Mouse (Mus musculus) lung, adult 18-20 months (tissue): ENCODE results near the gene Ifna5.
"Not testable (repeated sequence)": the region's sequence is repeated elsewhere in the genome, so short reads cannot be mapped to it uniquely, and the experiment has no call there.

ENCODE experiments used
- DNase-seq, 2 experiments: peaks; one replicate each; pipeline ENCODE4 v3.0.0; 2022; ENCODE audit warnings: mixed read lengths in 2 of 2

Gene Ifna5

DNA sequence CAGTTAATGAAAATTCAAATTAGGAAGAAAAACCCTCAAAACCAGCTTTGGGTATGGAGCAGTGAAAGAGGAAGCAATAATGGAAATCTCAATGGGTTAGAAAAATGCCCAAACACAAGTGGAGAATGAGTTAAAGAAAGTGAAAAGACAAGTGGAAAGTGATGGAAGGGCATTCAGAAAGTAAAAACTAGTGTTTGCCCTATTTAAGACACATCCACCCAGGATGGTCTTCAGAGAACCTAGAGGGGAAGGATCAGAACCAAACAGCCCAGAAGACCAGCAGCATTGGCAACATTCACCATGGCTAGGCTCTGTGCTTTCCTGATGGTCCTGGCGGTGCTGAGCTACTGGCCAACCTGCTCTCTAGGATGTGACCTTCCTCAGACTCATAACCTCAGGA, at the start of gene Ifna5:
Gene Ifna5, plus strand, starts transcription at position 301 of the 400 bp plus-strand sequence.
- DNase-seq, result not testable (repeated sequence)

DNA sequence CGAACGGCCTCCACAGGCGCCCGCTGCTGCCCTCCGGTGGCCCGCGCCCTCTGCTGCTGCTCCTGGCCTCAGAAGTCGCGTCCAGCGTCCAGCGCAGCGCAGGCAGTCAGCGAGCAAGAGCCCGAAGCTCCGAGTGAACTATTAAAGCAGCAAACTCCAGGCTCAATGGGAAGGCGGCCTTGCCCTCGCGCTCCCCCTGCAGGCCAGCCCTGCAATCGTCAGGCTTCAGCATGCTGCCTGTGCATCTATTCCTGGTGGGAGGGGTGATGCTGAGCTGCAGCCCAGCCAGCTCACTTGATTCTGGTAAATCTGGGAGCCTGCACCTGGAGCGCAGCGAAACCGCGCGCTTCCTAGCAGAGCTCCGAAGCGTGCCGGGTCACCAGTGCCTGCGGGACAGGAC, 46.9 kb upstream of the Ifna5 start, which contains the start of gene Gm13277:
Gene Gm13277, plus strand, starts transcription at position 231 of the 400 bp plus-strand sequence.
- peak; percentile 78 to 79 for DNase-seq

DNA sequence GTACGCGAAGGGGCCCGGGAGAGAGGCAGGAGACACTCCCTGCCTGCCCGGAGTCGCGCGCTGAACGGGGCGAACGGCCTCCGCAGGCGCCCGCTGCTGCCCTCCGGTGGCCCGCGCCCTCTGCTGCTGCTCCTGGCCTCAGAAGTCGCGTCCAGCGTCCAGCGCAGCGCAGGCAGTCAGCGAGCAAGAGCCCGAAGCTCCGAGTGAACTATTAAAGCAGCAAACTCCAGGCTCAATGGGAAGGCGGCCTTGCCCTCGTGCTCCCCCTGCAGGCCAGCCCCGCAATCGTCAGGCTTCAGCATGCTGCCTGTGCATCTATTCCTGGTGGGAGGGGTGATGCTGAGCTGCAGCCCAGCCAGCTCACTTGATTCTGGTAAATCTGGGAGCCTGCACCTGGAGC, 44.1 kb upstream of the Ifna5 start, which contains the start of gene Gm13278:
Gene Gm13278, plus strand, starts transcription at position 301 of the 400 bp plus-strand sequence.
- not testable (repeated sequence) for DNase-seq

DNA sequence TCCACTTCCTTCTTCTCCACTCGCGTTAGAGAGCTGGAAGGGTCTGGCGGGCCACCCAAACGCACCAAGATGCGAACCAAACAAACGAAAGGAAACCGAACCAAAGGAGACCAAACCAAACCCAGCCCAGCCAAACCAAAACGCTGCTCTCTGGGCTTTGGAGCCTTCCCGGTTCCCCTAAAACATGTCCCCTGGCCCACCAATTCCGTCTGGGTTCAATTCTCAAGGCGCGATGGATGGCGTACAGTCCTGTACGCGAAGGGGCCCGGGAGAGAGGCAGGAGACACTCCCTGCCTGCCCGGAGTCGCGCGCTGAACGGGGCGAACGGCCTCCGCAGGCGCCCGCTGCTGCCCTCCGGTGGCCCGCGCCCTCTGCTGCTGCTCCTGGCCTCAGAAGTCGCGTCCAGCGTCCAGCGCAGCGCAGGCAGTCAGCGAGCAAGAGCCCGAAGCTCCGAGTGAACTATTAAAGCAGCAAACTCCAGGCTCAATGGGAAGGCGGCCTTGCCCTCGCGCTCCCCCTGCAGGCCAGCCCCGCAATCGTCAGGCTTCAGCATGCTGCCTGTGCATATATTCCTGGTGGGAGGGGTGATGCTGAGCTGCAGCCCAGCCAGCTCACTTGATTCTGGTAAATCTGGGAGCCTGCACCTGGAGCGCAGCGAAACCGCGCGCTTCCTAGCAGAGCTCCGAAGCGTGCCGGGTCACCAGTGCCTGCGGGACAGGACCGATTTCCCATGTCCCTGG, 41.2 kb upstream of the Ifna5 start, which contains the start of gene Gm13275:
Gene Gm13275, plus strand, starts transcription at position 552 of the 740 bp plus-strand sequence.
- DNase-seq, result peak; percentile 60 to 71

DNA sequence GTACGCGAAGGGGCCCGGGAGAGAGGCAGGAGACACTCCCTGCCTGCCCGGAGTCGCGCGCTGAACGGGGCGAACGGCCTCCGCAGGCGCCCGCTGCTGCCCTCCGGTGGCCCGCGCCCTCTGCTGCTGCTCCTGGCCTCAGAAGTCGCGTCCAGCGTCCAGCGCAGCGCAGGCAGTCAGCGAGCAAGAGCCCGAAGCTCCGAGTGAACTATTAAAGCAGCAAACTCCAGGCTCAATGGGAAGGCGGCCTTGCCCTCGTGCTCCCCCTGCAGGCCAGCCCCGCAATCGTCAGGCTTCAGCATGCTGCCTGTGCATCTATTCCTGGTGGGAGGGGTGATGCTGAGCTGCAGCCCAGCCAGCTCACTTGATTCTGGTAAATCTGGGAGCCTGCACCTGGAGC, 38.2 kb upstream of the Ifna5 start, which contains the start of gene Gm13279:
Gene Gm13279, plus strand, starts transcription at position 301 of the 400 bp plus-strand sequence.
- DNase-seq, result not testable (repeated sequence)

DNA sequence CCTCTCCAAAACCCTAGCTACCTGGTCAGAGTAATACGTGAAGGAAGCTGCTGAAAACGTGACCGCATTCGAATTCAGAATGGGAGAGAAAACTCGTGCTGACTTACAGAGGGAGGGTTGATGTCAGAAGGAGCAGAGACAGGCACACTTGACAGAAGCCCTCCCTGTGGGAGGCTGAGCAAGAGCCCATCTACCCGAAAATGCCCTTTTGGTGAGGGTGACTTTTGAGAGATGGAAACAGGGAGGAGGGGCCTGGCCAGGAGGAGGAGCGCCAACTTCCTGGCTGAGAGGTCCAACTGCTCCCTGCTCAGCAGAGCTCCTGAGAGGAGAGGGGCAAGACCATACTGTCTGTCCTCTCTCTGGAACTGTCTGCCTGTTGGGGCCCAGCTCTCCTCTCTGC, 36.0 kb upstream of the Ifna5 start, which contains the start of gene Gm13285:
Gene Gm13285, plus strand, starts transcription at position 301 of the 400 bp plus-strand sequence.
- DNase-seq, result not testable (repeated sequence)

DNA sequence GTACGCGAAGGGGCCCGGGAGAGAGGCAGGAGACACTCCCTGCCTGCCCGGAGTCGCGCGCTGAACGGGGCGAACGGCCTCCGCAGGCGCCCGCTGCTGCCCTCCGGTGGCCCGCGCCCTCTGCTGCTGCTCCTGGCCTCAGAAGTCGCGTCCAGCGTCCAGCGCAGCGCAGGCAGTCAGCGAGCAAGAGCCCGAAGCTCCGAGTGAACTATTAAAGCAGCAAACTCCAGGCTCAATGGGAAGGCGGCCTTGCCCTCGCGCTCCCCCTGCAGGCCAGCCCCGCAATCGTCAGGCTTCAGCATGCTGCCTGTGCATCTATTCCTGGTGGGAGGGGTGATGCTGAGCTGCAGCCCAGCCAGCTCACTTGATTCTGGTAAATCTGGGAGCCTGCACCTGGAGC, 32.4 kb upstream of the Ifna5 start, which contains the start of gene Gm13287:
Gene Gm13287, plus strand, starts transcription at position 301 of the 400 bp plus-strand sequence.
- not testable (repeated sequence) for DNase-seq

DNA sequence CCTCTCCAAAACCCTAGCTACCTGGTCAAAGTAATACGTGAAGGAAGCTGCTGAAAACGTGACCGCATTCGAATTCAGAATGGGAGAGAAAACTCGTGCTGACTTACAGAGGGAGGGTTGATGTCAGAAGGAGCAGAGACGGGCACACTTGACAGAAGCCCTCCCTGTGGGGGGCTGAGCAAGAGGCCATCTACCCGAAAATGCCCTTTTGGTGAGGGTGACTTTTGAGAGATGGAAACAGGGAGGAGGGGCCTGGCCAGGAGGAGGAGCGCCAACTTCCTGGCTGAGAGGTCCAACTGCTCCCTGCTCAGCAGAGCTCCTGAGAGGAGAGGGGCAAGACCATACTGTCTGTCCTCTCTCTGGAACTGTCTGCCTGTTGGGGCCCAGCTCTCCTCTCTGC, 30.1 kb upstream of the Ifna5 start, which contains the start of gene Gm13288:
Gene Gm13288, plus strand, starts transcription at position 301 of the 400 bp plus-strand sequence.
- DNase-seq, result not testable (repeated sequence)

DNA sequence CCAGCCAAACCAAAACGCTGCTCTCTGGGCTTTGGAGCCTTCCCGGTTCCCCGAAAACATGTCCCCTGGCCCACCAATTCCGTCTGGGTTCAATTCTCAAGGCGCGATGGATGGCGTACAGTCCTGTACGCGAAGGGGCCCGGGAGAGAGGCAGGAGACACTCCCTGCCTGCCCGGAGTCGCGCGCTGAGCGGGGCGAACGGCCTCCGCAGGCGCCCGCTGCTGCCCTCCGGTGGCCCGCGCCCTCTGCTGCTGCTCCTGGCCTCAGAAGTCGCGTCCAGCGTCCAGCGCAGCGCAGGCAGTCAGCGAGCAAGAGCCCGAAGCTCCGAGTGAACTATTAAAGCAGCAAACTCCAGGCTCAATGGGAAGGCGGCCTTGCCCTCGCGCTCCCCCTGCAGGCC, 29.6 kb upstream of the Ifna5 start:
- DNase-seq, result peak; percentile 22 to 40

DNA sequence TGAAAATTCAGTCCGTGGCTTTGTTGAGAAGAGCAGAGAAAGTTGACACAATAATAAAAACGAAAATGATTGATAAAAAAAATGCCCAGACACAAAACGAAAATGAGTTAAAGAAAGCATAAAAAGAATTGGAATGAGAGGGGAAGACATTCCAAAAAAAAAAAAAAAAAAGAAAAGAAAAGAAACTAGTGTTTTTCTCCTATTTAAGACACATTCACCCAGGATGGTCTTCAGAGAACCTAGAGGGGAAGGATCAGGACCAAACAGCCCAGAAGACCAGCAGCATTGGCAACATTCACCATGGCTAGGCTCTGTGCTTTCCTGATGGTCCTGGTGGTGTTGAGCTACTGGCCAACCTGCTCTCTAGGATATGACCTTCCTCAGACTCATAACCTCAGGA, 19.4 kb upstream of the Ifna5 start, which contains the start of gene Ifna7:
Gene Ifna7, plus strand, starts transcription at position 301 of the 400 bp plus-strand sequence.
- DNase-seq, result no peak

DNA sequence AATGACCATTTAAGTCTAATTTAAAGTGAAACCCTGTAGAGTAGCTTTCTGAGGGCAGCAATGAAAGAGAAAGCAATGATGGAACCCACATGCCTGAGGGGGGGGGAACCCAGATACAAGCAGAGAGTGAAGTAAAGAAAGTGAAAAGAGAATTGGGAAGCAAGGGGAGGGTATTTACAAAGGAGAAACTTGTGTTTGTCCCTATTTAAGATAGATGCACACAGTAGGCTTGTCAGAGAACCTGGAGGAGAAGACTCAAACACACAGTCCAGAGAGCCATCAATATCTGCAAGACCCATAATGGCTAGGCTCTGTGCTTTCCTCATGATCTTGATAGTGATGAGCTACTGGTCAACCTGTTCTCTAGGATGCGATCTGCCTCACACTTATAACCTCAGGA, 15.7 kb upstream of the Ifna5 start, which contains the start of gene Ifna11:
Gene Ifna11, plus strand, starts transcription at position 301 of the 400 bp plus-strand sequence.
- no peak for DNase-seq

DNA sequence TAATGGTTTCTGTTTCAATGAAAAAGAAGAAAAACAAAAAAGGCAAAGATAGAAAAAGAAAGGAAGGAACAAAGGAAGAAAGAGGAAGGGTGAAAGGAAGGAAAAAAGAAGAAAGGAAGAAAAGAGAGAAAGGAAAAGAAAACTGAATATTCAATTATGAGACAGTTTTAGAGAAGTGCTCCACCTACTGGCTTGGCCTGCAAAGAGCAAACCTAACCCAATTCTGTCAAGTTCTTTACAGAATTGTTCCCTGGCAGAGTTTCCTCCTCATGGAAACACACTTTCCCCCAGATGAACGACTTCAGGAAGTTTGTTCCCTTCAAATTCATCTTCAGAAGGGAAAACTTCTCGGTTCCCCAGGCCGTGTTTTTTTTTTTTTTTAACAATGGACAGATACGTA, 12.3 kb upstream of the Ifna5 start:
- DNase-seq, result no peak

DNA sequence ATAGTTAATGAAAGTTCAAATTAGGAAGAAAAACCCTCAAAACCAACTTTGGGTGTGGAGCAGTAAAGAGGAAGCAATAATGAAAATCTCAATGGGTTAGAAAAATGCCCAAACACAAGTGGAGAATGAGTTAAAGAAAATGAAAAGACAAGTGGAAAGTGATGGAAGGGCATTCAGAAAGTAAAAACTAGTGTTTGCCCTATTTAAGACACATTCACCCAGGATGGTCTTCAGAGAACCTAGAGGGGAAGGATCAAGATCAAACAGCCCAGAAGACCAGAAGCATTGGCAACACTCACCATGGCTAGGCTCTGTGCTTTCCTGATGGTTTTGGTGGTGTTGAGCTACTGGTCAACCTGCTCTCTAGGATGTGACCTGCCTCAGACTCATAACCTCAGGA, 8.2 kb upstream of the Ifna5 start, which contains the start of gene Ifna6:
Gene Ifna6, plus strand, starts transcription at position 301 of the 400 bp plus-strand sequence.
- not testable (repeated sequence) for DNase-seq

DNA sequence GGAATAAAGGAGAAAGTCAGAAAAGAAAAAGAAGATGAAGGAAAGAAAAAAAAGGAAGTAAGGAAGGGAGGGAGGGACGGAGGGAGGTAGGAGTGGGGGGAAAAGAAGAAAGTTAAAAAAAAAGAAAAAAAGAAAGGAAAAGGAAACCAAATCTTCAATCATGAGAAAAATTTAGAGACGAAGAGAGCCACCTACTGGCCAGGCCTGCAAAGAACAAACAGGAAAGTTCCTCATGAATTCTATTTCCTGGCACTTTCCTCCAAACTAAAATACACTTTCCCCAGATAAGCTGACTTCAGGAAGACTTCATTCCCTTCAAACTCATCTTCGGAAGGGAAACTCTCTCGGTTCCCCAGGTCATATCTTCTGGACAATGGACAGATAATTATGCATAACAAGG, 4.8 kb upstream of the Ifna5 start:
- DNase-seq, result no peak

DNA sequence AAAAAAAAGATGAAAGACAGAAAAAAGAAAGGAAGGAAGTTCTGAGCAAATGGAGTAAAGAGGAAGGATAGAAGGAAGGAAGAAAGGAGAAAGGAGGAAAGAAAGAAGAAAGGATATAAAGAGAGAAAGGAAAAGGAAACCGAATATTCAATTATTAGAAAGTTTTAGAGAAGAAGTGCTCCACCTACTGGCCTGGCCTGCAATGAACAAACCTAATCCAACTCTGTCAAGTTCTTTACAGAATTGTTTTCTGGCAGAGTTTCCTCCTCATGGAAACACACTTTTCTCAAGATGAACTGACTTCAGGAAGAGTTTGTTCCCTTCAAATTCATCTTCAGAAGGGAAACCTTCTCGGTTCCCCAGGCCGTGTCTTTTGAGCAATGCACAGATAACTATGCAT, 3.5 kb downstream of the Ifna5 start:
- no peak for DNase-seq

DNA sequence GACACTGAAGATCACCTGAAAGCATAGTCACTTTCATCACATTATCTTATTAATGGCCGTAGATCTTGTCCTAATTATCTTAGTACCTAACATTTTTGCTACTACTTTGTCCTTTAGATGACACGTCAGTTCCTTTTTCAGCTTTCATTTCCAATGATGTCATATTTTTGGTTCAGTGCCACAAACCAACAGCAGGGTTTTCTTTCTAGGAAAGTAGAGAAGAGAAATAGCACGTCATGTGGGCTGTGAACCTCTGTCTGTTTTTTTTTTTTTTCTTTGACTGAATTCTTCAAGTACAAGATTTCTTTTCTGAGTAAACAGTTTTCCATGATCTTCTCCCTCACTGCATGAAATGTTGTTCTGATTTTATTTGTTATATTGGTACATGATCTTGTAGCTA, 4.7 kb downstream of the Ifna5 start:
- no peak for DNase-seq

DNA sequence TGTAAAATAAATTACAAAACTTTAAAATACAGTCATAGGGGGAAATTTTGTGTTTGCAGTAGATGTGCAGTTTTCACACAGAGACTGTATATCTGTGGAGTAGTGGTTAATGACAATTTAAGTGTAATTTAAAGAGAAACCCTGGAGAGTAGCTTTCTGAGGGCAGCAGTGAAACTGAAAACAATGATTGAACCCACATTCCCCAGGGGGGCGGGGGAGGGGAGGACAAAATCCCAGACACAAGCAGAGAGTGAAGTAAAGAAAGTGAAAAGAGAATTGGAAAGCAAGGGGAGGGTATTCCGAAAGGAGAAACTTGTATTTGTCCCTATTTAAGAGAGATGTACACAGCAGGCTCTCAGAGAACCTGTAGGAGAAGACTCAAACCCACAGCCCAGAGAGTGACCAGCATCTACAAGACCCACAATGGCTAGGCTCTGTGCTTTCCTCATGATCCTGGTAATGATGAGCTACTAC, 6.2 kb downstream of the Ifna5 start, which contains the start of gene Ifna4:
Gene Ifna4, plus strand, starts transcription at position 424 of the 474 bp plus-strand sequence.
- no peak for DNase-seq

DNA sequence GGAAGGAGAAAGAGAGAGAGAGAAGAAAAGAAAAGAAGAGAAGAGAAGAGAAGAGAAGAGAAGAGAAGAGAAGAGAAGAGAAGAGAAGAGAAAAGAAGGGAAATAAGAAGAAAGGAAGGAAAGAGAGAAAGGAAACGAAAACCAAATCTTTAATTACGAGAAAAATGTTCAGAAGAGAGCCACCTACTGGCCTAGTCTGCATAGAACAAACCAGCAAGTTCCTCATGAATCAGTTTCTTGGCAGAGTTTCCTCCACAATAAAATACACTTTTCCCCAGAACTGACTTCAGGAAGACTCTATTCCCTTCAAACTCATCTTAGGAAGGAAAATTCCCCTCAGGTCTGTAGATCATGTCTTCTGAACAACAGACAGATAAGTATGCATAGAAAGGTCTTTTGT, 10.0 kb downstream of the Ifna5 start:
- no peak for DNase-seq

DNA sequence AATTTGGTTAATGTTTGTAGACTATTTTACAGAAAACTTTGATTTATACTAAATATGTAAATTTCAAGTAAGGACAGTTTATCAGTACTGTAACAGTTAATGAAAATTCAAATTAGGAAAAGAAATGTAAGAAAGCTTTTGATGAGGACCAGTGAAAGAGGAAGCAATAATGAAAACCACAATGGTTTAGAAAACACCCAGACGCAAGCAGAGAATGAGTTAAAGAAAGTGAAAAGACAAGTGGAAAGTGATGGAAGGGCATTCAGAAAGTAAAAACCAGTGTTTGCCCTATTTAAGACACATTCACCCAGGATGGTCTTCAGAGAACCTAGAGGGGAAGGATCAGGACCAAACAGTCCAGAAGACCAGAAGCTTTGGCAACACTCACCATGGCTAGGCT, 14.4 kb downstream of the Ifna5 start, which contains the start of gene Ifna1:
Gene Ifna1, plus strand, starts transcription at position 390 of the 400 bp plus-strand sequence.
- no peak for DNase-seq

DNA sequence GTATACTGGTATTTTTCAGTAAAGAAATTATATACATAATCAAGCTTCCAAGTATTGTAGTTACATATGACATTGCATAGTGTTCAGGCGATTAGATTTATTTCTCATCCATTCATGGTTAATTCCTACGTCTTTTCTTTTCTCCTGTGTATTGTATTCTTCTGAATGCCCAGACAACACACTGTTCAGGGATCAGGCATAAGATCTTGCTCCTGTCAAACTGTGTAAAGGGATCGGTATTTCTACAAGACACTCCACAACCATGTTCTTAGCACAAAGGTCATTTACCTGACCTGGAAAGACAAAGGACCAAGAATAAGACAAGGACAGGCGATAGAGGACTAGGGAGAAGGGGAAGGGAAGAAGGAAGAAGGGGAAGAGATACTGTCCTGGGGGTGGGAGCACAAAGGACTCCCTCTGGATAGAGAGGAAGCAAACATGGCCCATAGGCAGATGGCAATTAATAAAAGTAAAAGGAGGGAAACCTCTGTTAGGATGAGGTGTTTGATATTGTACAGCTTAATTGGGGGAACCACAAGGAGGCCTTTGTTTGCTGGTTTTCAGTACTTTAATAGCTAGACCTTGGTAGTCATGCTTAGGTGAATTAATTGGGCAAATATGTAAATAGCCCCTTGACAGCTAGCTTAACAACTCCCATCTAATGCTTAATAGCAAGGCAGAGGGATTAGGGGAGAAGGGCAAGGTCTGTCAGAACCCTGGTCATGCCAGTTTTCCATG, 15.9 kb downstream of the Ifna5 start:
- DNase-seq, result no peak

DNA sequence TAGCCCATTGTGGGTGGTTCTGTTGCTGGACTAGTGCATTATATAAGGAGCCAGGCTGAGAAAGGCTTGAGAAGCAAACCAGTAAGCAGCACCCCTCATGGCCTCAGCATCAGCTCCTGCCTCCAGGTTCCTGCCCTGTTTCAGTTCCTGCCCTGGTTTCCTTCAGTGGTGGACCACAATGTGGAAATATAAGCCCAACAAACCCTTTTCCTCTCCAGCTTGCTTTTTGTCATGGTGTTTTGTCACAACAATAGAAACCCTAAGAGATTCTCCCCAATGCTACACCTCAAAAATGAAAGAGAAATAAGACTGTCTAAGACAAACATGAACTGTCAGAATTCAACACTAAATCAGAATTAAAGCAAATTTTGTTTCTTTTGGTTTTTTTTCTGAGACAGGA, 23.9 kb downstream of the Ifna5 start:
- no peak for DNase-seq

DNA sequence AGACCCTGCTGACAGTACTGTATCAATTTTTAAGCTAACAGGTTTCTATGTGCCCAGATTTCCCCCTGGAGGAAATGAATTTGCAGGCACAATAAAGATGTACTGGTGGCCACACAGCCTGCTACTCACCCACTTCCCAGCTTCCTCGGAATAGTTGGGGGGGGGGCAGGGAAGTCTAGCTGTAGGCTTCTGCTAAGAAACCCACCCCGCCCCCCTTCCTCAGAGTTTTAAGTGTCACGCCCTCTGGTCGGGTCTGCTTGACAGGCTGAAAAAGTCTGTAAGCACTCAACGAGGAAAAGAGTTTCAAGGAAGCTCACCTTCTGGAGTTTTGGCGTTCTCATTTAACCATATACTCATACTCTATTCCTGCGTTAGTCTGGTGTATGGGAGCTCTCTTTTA, 28.0 kb downstream of the Ifna5 start:
- DNase-seq, result no peak

DNA sequence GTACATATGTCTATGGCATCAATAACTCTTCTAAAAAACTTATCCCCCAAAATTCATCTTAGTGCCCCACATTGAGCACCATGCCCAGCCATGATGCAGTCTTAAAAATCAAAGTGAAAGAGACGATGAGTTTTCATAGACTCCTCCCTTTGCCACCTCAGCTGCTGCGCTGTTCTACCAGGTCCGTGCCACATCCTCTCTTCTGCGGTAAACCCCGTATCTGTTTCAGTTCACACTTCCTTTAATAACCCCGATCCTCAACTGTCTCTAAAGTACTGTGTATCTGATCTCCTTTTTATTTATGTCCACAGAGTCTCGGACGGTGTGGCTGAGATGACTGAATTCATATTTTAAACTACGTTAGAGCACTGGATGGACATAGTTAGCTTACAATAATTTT, 29.3 kb downstream of the Ifna5 start:
- peak; percentile 14 to 27 for DNase-seq
